Mouse (Mus musculus): Measurements from ENCODE around the gene Ap1g1. TPM values are rescaled to one million over a fixed set of nuclear protein-coding genes. Genes with fewer than 3 reads are reported as not detected.
"Not testable (repeated sequence)": the region's sequence is repeated elsewhere in the genome, so short reads cannot be mapped to it uniquely, and the experiment has no call there.

The Ap1g1 gene
- polyA plus RNA-seq, 1 experiment: not detected

DNA sequence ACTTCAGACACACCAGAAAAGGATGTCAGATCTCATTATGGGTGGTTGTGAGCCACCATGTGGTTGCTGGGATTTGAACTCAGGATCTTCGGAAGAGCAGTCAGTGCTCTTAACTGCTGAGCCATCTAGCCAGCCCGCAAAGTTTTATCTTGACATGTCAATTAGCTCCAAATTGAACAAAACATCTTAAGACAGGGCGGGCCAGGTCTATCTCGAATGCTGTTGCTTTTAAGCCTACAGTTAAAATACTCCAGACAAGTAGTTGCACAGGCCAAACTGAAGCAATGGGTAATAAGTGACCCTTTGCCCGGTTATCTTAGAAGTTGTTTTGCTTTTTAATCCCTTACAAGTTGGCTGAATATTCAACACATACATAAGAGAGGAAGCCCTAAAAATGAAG lies 88.3 kb downstream of the Ap1g1 start:
- H3K27ac ChIP-seq (ENCODE audit: insufficient read depth, low read depth, low read length): no peak overlapping the region
- TF ChIP-seq POLR2A (IDR thresholded peaks at IDR 0.05; ENCODE audit: insufficient read depth, low read depth, low read length): no peak
- no peak for TF ChIP-seq CTCF (IDR thresholded peaks at IDR 0.05; ENCODE audit: insufficient read depth, low read depth, low read length)
- no peak overlapping the region for H3K4me3 ChIP-seq (ENCODE audit: insufficient read depth, low read depth, low read length)
- H3K4me1 ChIP-seq (ENCODE audit: control insufficient read depth, insufficient read depth, low read length): peaks cover 4% of the 10 kb centered on the region; the same call in 1 of the 2 replicates
- 91% methylated on average over 5 of the region's 5 CpGs for WGBS

DNA sequence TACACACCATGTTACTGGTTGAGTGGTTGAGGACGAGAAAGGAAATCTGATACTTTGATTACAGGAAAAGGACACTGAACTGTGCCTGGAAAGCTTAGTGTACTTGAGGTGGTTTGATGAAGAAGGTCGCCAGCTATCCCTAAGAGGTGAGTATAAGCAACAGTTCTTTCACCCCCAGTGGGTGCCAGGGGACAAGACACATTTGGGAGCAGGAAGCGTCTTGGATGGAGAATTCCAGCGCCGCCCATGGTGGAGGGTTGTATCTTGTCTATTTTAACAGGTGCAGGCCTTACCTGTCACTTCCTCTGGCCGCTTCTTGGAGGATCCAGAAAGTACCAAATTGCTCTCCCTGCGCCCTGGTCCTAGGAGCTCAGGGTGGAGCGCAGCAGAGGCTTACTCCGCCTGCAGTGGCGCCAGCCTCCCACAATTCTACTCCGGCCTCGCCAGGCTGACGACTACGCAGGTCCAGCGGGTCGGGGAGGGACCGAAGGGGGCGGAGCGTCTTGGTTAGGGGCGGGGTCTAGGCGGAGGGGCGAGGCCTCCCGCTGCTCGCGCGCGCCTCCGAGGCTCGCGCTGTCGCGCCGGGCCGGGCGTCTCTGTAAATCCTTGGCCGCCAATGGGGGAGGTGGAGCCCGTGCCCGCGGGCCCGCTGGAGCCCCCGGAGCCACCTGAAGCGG lies 89.8 kb downstream of the Ap1g1 start, which contains the start of gene Phlpp2:
TSS of gene Phlpp2 (plus strand) at position 540 of the 677 bp plus-strand sequence.
- Histone ChIP-seq H3K4me1 (ENCODE audit: control insufficient read depth, insufficient read depth, low read length) (peaks cover 4% of the 10 kb centered on the region), H3K4me3 (ENCODE audit: insufficient read depth, low read depth, low read length) (peak within 1 kb of the TSS; percentile 80), H3K27ac (ENCODE audit: insufficient read depth, low read depth, low read length) (no peak within 1 kb of the TSS)
- under 1% methylated on average over 42 of the region's 42 CpGs for WGBS
- 0 out of 2 replicates have a peak, but pooled peaks have one; percentile 17 for TF ChIP-seq CTCF (IDR thresholded peaks at IDR 0.05; ENCODE audit: insufficient read depth, low read depth, low read length)
- TF ChIP-seq POLR2A (IDR thresholded peaks at IDR 0.05; ENCODE audit: insufficient read depth, low read depth, low read length): no peak

DNA sequence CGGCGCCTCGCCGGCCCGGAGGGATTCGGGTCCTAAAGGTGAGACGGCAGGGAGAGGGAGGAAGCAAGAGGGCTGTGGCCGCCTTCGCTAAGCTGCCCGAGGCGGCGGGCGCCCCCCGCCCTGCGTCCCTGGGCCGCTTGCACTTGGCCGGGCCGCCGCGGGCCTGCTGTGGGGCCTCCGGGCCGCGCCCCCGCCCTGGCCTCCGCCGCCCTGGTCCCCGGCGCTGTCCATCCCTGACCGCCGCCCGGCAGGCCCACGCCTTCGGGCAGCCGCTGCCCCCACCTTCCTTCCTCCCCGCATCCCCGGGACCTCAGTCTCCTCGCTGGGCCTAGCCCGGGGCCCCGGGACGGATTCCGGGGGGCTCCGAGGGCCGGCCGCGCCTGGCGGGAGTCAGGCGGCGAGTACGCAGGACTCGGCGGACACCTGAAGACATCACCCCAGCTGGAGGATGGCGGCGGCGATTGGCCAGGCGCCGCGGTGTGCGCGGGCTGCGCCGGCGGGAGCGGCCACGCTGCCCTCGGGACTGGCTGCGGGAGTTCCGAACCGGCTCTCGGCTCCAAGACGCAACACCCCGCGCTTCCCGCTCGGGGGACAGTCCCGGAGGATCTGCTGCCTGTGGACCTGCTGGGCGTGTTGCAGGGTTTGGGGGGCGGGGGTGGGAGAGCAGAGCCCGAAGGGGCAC lies 90.5 kb downstream of the Ap1g1 start:
- Histone ChIP-seq H3K4me1 (ENCODE audit: control insufficient read depth, insufficient read depth, low read length) (peaks cover 4% of the 10 kb centered on the region), H3K27ac (ENCODE audit: insufficient read depth, low read depth, low read length) (no peak overlapping the region), H3K4me3 (ENCODE audit: insufficient read depth, low read depth, low read length) (peak overlapping the region; percentile 80)
- WGBS: under 1% methylated on average over 77 of the region's 78 CpGs
- no peak for TF ChIP-seq CTCF (IDR thresholded peaks at IDR 0.05; ENCODE audit: insufficient read depth, low read depth, low read length)
- no peak for TF ChIP-seq POLR2A (IDR thresholded peaks at IDR 0.05; ENCODE audit: insufficient read depth, low read depth, low read length)

DNA sequence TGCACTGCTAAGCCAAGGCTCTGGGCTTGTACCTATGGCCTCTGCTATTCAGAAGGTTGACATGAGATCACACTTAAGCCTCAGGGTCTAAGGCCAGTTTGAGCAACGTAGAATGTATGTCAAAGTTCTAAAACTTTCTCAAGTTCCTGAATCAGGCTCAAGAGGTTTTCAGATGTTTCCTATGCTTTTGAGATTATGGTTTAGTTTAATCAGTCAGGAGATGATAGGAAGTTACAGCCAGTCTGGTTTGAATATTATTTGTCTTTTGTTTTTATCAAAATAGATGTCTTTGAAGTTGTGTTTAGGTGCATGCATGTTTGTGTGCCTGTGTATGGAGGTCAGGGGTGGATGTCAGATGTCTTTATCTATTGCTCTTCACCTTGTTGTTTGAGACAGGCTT lies 92.7 kb downstream of the Ap1g1 start:
- TF ChIP-seq POLR2A (IDR thresholded peaks at IDR 0.05; ENCODE audit: insufficient read depth, low read depth, low read length) (no peak), CTCF (IDR thresholded peaks at IDR 0.05; ENCODE audit: insufficient read depth, low read depth, low read length) (no peak)
- Histone ChIP-seq H3K27ac (ENCODE audit: insufficient read depth, low read depth, low read length) (no peak overlapping the region), H3K4me3 (ENCODE audit: insufficient read depth, low read depth, low read length) (no peak overlapping the region), H3K4me1 (ENCODE audit: control insufficient read depth, insufficient read depth, low read length) (peaks cover 4% of the 10 kb centered on the region)
- 95% methylated on average over 1 of the region's 1 CpGs for WGBS

DNA sequence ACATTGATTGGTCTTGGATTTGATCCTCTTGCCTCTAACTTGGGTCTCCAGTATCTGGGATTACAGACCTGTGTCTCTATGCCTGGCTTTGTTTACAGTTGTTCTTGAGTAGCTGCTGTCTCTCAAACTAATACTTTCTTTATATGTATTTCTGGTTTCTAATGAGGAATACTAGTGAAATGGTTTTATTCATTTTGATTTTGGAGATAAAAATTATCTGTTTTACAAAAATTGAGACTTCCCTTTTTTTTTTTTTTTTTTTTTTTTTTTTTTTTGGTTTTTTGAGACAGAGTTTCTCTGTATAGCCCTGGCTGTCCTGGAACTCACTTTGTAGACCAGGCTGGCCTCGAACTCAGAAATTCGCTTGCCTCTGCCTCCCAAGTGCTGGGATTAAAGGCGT lies 95.4 kb downstream of the Ap1g1 start:
- not testable (repeated sequence) for H3K4me1 ChIP-seq (ENCODE audit: control insufficient read depth, insufficient read depth, low read length); H3K4me3 ChIP-seq (ENCODE audit: insufficient read depth, low read depth, low read length); H3K27ac ChIP-seq (ENCODE audit: insufficient read depth, low read depth, low read length)
- WGBS: 88% methylated on average over 3 of the region's 3 CpGs

DNA sequence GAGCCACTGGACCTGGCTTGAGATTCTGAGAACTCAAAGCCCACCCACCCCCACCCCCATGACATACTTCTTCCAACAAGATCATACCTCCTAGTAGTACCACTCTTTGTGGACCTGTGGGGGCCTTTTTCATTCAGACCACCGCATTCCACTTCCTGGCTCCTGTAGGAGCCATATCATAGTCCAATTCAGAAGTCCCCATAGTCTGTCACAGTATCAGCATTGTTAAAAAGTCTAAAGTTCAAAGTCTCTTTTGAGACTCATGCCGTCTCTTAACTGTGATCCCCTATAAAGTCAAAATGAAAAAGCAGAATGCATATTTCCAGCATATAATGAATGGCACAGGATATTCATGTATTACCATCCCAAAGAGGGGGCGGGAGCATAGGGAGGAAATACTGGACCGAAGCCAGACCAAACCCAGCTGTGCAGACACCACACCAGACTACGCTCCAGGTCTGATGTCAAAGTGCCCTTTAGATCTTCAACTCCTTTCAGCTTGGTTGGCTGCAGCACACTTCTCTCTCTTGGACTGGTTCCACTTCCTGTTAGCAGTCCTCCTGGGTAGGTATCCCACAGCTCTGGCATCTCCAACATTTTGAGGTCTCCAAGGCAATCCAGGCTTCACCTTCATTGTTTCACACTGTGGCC lies 101.8 kb downstream of the Ap1g1 start:
- Histone ChIP-seq H3K27ac (ENCODE audit: insufficient read depth, low read depth, low read length) (no peak overlapping the region), H3K4me1 (ENCODE audit: control insufficient read depth, insufficient read depth, low read length) (no peaks in the 10 kb centered on the region), H3K4me3 (ENCODE audit: insufficient read depth, low read depth, low read length) (no peak overlapping the region)
- TF ChIP-seq CTCF (IDR thresholded peaks at IDR 0.05; ENCODE audit: insufficient read depth, low read depth, low read length): no peak
- TF ChIP-seq POLR2A (IDR thresholded peaks at IDR 0.05; ENCODE audit: insufficient read depth, low read depth, low read length): no peak
- 79% methylated on average over 5 of the region's 5 CpGs for WGBS

DNA sequence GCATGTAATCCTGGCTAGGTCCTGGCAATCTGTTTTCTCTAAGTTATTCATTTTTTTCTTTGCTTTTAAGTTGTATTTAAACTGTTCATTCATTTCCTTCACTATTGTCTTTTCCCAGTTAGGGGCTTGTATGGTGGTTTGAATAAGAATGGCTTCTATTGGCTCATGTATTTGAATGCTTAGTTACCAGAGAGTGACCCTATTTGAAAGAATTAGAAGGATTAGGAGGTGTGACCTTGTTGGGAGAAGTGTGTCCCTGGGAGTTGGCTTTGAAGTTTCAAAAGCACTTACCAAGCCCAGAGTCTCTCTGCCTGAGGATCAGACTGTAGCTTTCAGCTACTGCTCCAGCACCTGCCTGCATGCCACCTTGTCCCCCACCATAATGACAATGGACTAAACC lies 106.9 kb downstream of the Ap1g1 start:
- no peak overlapping the region for H3K27ac ChIP-seq (ENCODE audit: insufficient read depth, low read depth, low read length)
- TF ChIP-seq CTCF (IDR thresholded peaks at IDR 0.05; ENCODE audit: insufficient read depth, low read depth, low read length) (no peak), POLR2A (IDR thresholded peaks at IDR 0.05; ENCODE audit: insufficient read depth, low read depth, low read length) (no peak)
- H3K4me3 ChIP-seq (ENCODE audit: insufficient read depth, low read depth, low read length): no peak overlapping the region
- H3K4me1 ChIP-seq (ENCODE audit: control insufficient read depth, insufficient read depth, low read length): no peaks in the 10 kb centered on the region

DNA sequence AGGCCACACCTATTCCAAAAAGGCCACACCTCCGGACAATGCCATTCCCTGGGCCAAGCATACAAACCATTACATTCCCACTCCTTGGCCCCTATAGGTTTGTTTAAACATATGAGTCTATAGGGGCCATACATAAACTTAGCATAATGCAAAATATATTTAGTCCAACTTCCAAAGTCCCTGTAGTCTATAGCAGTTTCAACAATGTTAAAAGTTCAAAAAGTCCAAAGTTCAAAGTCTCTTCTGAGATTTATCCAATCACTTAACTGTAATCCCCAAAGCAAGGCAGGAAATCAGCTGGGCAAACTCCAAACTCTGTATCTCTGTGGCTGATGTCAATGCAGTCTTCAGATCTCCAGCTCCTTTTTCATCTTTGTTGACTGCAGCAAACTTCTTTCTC lies 110.9 kb downstream of the Ap1g1 start:
- H3K27ac ChIP-seq (ENCODE audit: insufficient read depth, low read depth, low read length): no peak overlapping the region
- TF ChIP-seq POLR2A (IDR thresholded peaks at IDR 0.05; ENCODE audit: insufficient read depth, low read depth, low read length): no peak
- TF ChIP-seq CTCF (IDR thresholded peaks at IDR 0.05; ENCODE audit: insufficient read depth, low read depth, low read length): no peak
- 97% methylated on average over 1 of the region's 1 CpGs for WGBS
- no peaks in the 10 kb centered on the region for H3K4me1 ChIP-seq (ENCODE audit: control insufficient read depth, insufficient read depth, low read length)
- no peak overlapping the region for H3K4me3 ChIP-seq (ENCODE audit: insufficient read depth, low read depth, low read length)

All from olfactory bulb, adult 2 months (tissue).